Mouse (Mus musculus) brain, adult 10 weeks (tissue): Measurements from ENCODE around the gene Ddx54. TPM values are rescaled to one million over a fixed set of nuclear protein-coding genes. Genes with fewer than 3 reads are reported as not detected.

ENCODE experiments used
- polyA plus RNA-seq: library from polyadenylated mRNA; stranded (reverse); fragments of 350-450 nt; fragmentation: Illumina TruSeq; extraction: RNeasy Lipid Tissue Mini Kit (QIAGEN cat#74804); gene quantifications from one replicate; pipeline ENCODE4 v1.2.3, GENCODE M21; 2015; ENCODE audit warnings: low read depth, low replicate concordance

Gene Ddx54
- polyA plus RNA-seq: 21.0 TPM

DNA sequence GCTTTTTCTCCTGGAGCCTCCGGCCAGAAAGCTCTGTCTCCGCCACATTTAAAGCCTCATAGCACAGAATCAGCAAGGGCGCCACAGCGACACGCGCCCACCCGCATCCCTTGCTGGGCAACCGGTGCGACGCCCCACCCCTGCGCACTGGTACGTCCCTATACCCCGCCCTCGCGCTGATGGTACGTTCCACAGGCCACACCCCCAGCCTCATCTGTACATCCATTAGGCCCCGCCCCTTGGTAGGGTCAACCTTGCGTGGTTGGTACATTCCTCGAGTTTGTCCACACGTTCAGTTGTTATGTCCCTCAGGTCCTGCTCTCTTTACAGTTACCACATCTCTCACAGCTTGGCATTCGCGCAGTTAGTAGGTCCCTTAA, at the start of gene Ddx54, which contains the start of gene Rita1:
TSS of gene Ddx54 (plus strand) at position 298 of the 380 bp plus-strand sequence.
TSS of gene Rita1 (minus strand) at position 148 of the 380 bp plus-strand sequence.

DNA sequence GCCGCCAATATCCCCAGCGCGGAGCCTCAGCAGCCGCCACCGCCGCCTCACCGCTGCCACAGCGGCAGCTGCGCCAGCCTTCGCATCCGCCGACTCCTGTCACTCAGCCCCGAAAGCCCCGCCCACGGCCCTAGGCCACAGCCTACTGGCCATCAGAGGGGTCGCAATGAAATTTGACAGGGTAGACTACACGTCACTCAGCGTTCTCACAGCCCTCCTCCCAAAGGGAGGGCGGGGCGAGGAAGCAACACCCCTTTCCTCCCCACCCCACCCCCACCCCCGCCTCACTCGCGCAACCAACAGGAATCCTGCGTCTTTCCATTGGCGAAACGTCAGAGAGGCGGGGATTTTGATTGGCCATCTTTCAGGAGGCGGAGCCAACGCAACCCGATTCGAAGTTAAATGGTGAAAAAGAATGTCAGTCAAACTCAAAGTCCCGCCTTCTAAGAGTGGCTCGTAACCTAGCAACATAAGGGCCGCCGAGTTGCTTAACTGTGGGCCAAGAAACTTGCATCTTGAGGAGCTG, 23.9 kb upstream of the Ddx54 start, which contains the start of the genes Tpcn1 and Iqcd:
TSS of gene Tpcn1 (minus strand) at position 105 of the 526 bp plus-strand sequence.
TSS of gene Iqcd (plus strand) at position 448 of the 526 bp plus-strand sequence.

GRCm38 (mm10) chr5:120634131-120634530, 21.6 kb downstream of the Ddx54 start, which contains the start of gene Cfap73:
Cfap73 (minus strand) TSS chr5:120634235.

DNA sequence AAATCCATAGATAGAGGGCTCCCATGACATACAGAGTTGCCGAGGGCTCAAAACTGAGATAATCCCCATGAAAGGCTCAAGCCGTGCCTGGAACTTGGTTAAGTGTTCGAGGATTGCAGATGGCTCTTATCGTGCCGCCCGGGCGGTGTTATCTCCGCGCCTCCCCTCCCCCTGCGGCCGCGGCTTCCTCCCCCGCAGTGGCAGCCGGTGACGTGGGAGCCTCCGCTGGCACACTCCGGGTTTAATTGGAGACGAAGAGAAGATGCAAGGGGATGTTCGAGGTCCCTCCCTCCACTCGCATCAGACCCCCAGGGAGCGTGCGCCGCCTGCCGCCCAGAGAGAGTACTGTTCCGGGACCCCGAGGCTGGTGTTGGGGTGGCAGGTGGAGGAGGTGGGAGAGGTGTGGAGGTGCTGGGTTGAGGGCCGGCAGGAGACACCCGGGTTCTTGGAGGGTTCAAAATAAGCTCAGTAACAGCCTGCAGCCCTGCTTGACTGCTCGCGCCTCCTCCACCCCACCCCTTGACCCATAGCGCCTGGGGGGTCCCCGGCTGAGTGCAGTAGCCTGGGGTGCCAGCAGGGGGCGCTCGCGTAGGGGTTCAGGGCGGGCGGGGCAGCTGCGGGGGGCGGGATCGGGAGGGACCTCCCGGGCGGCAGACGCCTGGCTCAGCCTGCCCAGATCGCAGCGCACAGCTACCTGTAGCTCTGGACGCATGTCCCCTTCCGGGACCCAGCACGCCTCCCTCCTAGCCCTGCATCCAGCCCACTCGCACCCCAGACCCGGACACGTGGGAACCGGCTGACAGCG, 36.2 kb downstream of the Ddx54 start, which contains the start of gene Rasal1:
TSS of gene Rasal1 (plus strand) at position 244 of the 805 bp plus-strand sequence.

Other genes with a start within 250 kb of the Ddx54 start
- gene Lhx5, start 181.0 kb upstream of the Ddx54 start, polyA plus RNA-seq: 0.97 TPM
- gene Sdsl, start 139.9 kb upstream of the Ddx54 start, polyA plus RNA-seq: 3.6 TPM
- gene Sds, start 136.2 kb upstream of the Ddx54 start, polyA plus RNA-seq: 0.39 TPM
- gene Plbd2, start 109.1 kb upstream of the Ddx54 start, polyA plus RNA-seq: 38.9 TPM
- 4.3 TPM for gene Slc8b1, start 101.6 kb upstream of the Ddx54 start, polyA plus RNA-seq
- 20.2 TPM for gene Tpcn1, start 24.1 kb upstream of the Ddx54 start, polyA plus RNA-seq
- 1.6 TPM for gene Iqcd, start 23.7 kb upstream of the Ddx54 start, polyA plus RNA-seq
- 38.2 TPM for gene Rita1, start 150 bp upstream of the Ddx54 start, polyA plus RNA-seq
- not detected for gene Cfap73, start 21.5 kb downstream of the Ddx54 start, polyA plus RNA-seq
- gene Rasal1, start 36.1 kb downstream of the Ddx54 start, polyA plus RNA-seq: 49.7 TPM
- gene Dtx1, start 99.2 kb downstream of the Ddx54 start, polyA plus RNA-seq: 47.7 TPM
- 0.51 TPM for gene Oas2, start 137.1 kb downstream of the Ddx54 start, polyA plus RNA-seq
- gene Oas3, start 164.9 kb downstream of the Ddx54 start, polyA plus RNA-seq: not detected
- gene Oas1e, start 182.8 kb downstream of the Ddx54 start, polyA plus RNA-seq: not detected
- gene Oas1c, start 199.8 kb downstream of the Ddx54 start, polyA plus RNA-seq: 1.1 TPM
- not detected for gene Oas1f, start 234.6 kb downstream of the Ddx54 start, polyA plus RNA-seq
- not detected for gene Oas1h, start 248.7 kb downstream of the Ddx54 start, polyA plus RNA-seq